Mouse (Mus musculus) MEL (cell line): ENCODE measurements around the gene Efna5.

Experiments
- CTCF ChIP-seq, 3 experiments: IDR thresholded peaks in 2 of 3; conservative IDR thresholded peaks in 1 of 3; 2 replicates each; pipeline ENCODE4 v1.5.1; 2011 to 2012; ENCODE audit warnings: low read length in 3 of 3, low read depth in 2 of 3, mild to moderate bottlenecking in 2 of 3, improper control_type of control experiment in 1 of 3, inconsistent platforms in 1 of 3, mixed read lengths in 1 of 3, moderate library complexity in 1 of 3; ENCODE audit not compliant: control insufficient read depth in 1 of 3, insufficient read depth in 1 of 3, poor library complexity in 1 of 3, severe bottlenecking in 1 of 3
- E2F4 ChIP-seq: IDR thresholded peaks from 2 replicates; pipeline ENCODE4 v1.6.1; 2011; ENCODE audit warnings: low read depth, low read length, improper control_type of control experiment, borderline replicate concordance
- ELF1 ChIP-seq: IDR thresholded peaks from 2 replicates; pipeline ENCODE4 v1.6.1; 2014; ENCODE audit warnings: low read depth, mild to moderate bottlenecking, inconsistent platforms, low read length, improper control_type of control experiment, moderate library complexity
- EP300 ChIP-seq, 2 experiments: IDR thresholded peaks; 2 replicates each; pipeline ENCODE4 v1.6.1; 2011; ENCODE audit warnings: improper control_type of control experiment in 2 of 2, low read length in 2 of 2, low read depth in 1 of 2, mild to moderate bottlenecking in 1 of 2
- GABPA ChIP-seq: IDR thresholded peaks from 2 replicates; pipeline ENCODE4 v1.6.1; 2012; ENCODE audit warnings: low read depth, mild to moderate bottlenecking, inconsistent platforms, low read length, improper control_type of control experiment, moderate library complexity
- HCFC1 ChIP-seq: IDR thresholded peaks from 2 replicates; pipeline ENCODE4 v1.6.1; 2012; ENCODE audit warnings: low read depth, mild to moderate bottlenecking, inconsistent platforms, low read length, improper control_type of control experiment, moderate library complexity
- MEF2A ChIP-seq: IDR thresholded peaks from 2 replicates; pipeline ENCODE4 v1.6.1; 2014; ENCODE audit warnings: low read depth, mild to moderate bottlenecking, inconsistent platforms, low read length, improper control_type of control experiment; ENCODE audit not compliant: poor library complexity, insufficient replicate concordance, severe bottlenecking; ENCODE audit errors: extremely low read depth
- NELFE ChIP-seq: IDR thresholded peaks from 2 replicates; pipeline ENCODE4 v1.6.1; 2011; ENCODE audit warnings: low read depth, low read length, improper control_type of control experiment
- NRF1 ChIP-seq: IDR thresholded peaks from 2 replicates; pipeline ENCODE4 v1.6.1; 2014; ENCODE audit warnings: low read depth, mild to moderate bottlenecking, inconsistent platforms, low read length, improper control_type of control experiment, moderate library complexity; ENCODE audit not compliant: poor library complexity, insufficient read depth, severe bottlenecking
- POLR2A ChIP-seq, 2 experiments: IDR thresholded peaks; 2 replicates each; pipeline ENCODE4 v1.6.1; 2011 to 2012; ENCODE audit warnings: low read length in 2 of 2, mild to moderate bottlenecking in 2 of 2, control low read depth in 1 of 2, improper control_type of control experiment in 1 of 2, low read depth in 1 of 2, moderate library complexity in 1 of 2; ENCODE audit not compliant: control insufficient read depth in 1 of 2, insufficient read depth in 1 of 2, poor library complexity in 1 of 2
- POLR2AphosphoS2 ChIP-seq: IDR thresholded peaks from 2 replicates; pipeline ENCODE4 v1.6.1; 2011; ENCODE audit warnings: low read length, improper control_type of control experiment
- USF2 ChIP-seq, 2 experiments: IDR thresholded peaks; 2 replicates each; pipeline ENCODE4 v1.6.1; 2011 to 2012; ENCODE audit warnings: improper control_type of control experiment in 2 of 2, low read length in 2 of 2, borderline replicate concordance in 1 of 2, inconsistent platforms in 1 of 2, low read depth in 1 of 2, mild to moderate bottlenecking in 1 of 2; ENCODE audit not compliant: insufficient read depth in 1 of 2
- ZC3H11A ChIP-seq: IDR thresholded peaks from 2 replicates; pipeline ENCODE4 v1.6.1; 2012; ENCODE audit warnings: low read depth, mild to moderate bottlenecking, inconsistent platforms, low read length, improper control_type of control experiment
- ZNF384 ChIP-seq: IDR thresholded peaks from 2 replicates; pipeline ENCODE4 v1.6.1; 2012; ENCODE audit warnings: low read depth, mild to moderate bottlenecking, inconsistent platforms, low read length, improper control_type of control experiment

DNA sequence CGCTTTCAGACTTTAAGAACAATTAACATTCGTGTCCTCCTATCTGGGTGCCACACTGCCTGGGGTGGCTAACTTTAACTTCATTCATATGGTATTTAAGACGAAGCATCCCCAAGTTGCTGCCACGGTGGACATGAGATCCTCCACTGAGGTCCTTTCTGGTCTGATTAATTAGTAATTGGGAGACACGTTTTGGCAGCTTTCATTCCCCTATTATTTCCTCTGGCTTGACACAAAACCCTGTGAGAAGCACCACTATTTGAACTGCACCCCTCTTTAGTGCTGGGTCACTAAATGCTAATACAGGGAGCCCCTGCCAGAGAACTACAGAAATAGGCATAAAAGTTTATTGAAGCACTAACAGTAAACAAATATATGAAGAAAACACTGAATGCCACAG is 9.9 kb downstream of the Efna5 start:
- TF ChIP-seq CTCF (IDR thresholded peaks at IDR 0.05 in 2 of 3, conservative IDR thresholded peaks at IDR 0.05 in 1 of 3; ENCODE audit: control insufficient read depth in 1 of 3, insufficient read depth in 1 of 3, low read depth in 2 of 3, low read length in 3 of 3, poor library complexity in 1 of 3, severe bottlenecking in 1 of 3), result no peak
- TF ChIP-seq E2F4, result no peak
- TF ChIP-seq ELF1, result no peak
- TF ChIP-seq ZNF384, result no peak
- no peak for TF ChIP-seq NELFE
- no peak for TF ChIP-seq HCFC1
- TF ChIP-seq USF2 (IDR thresholded peaks at IDR 0.05; ENCODE audit: borderline replicate concordance in 1 of 2, insufficient read depth in 1 of 2, low read depth in 1 of 2, low read length in 2 of 2), result no peak
- TF ChIP-seq GABPA, result no peak
- no peak for TF ChIP-seq POLR2A (IDR thresholded peaks at IDR 0.05; ENCODE audit: control insufficient read depth in 1 of 2, insufficient read depth in 1 of 2, low read depth in 1 of 2, low read length in 2 of 2, poor library complexity in 1 of 2)
- no peak for TF ChIP-seq EP300 (IDR thresholded peaks at IDR 0.05; ENCODE audit: low read depth in 1 of 2, low read length in 2 of 2)
- TF ChIP-seq POLR2AphosphoS2, result no peak
- TF ChIP-seq NRF1, result no peak
- TF ChIP-seq MEF2A, result no peak
- no peak for TF ChIP-seq ZC3H11A
